Mouse (Mus musculus) embryo, embryonic 10.5 days (tissue): ENCODE results near the gene Npas3.

ENCODE experiments used
- DNase-seq: peaks from one replicate; pipeline ENCODE4 v3.0.0-alpha.2; 2015; ENCODE audit warnings: low spot score

Npas3 gene

DNA sequence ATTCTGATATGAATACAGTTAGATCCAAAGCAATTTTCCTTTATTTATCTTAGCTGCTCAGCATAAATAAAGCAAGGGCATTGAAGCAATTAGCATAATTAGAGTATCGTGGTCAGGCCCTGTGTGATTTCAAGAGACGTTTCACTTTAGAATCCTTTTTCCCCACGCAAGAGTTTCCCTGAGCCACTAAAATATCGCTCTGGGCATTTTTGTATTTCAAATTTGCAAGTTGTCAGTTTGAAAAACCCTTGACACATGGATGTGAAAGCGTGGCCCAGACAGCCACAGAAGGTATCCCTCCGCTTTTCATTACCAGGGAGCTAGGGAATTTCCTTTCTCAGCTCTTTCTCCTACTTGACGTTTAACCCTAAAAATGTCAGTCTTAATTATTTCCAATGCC lies 553.9 kb downstream of the Npas3 start:
- no peak for DNase-seq

GRCm38 (mm10) chr12:53810081-53810480 lies 561.6 kb downstream of the Npas3 start:
- no peak for DNase-seq

DNA sequence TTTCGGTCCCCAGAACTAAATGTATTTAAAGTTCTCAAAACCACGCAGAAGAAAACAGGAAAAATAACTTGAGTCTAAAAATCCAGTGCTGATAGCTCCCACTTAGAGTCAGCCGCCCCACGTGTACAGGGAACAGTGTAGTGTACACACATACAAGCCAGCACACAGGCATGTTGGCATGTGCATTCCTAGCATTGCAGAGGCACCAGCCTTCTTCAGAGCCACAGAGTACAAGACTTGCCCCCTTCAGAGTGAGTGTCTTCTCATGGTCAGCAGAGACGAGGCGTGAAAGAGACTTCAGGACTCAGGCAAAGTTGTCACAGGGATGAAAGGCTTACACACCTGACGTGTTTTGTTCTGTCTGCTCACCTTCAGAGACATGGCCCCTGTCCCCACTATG lies 565.8 kb downstream of the Npas3 start:
- DNase-seq = no peak

DNA sequence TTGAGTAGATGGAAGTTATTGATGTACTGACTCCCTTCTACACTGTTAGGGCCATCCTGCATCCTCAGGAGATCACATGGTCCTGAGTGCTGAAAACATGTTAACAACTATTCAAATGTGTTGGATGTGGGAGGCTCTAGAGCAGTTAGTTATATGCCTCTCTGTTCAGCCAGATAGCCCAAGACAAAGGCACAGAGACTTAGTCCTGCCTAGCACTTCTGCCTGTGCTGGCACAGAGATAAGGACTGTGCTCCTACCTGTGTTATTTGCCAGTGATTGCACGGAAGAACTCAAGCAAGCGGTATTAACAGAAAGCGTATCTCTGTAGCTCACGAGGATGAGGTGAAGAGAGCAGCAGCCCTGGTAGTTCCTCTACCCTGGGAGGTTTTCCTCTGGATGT lies 571.5 kb downstream of the Npas3 start:
- DNase-seq = no peak

- no peak for DNase-seq
These were observed 574.4 kb downstream of the Npas3 start for GRCm38 (mm10) chr12:53822881-53823280.

DNA sequence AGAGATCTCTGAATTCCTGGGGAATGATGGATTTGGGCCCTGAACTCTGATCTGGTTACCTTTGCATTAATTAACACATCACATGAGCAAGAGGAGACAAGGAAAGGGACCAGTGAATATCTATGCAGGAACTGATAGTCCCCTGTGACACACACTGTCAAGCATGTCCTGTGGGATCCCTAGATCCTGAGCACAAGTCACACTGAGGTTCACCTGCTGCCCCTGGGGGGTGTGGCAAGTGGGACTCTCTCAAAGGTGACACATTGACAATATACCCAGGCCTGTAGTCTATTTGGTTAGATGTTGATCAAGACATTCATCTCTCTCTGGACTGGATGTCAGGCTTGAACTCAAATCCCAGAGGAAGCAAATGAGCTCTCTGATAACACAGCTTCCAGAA lies 576.8 kb downstream of the Npas3 start:
- no peak for DNase-seq

- DNase-seq = no peak
These were observed 577.6 kb downstream of the Npas3 start for GRCm38 (mm10) chr12:53825898-53826605.

DNA sequence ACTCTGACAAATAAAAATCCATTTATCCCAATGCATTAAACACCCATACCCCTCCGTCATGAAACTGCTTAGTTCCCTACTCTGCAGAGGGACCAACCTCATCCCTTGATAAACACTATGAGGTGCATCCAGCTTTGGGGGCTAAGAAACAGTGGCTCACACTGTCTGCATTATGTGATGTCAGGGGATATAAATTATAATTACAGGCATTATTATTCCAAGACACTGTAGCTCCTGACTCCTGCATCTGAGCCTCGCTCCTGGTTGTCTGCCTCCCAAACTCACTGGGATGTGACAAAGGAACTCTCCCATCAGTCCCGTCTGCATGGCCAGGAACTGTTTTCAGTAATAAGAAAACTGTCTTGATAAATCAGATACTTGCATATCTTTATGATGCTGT lies 578.3 kb downstream of the Npas3 start:
- no peak for DNase-seq

DNA sequence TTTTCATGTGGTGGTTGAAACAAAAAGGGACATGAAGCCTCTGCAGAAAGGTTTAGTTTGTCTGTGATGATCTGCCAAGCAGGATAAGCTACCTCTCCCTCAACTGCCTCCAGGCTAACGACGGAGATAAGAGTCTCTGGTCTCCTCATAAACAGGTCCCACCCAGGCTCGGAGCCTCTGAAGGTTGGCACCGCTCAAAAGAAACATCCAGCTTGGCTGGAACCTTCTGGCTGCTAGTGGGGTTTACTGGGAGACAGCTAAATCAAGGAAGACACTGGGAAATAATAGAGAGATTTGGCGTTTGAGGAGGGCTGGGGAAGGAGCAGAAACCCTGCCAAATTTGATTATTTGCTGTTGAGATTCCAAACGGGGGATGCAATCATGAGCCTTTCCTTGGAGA lies 584.1 kb downstream of the Npas3 start:
- no peak for DNase-seq

GRCm38 (mm10) chr12:53833348-53833747 lies 584.9 kb downstream of the Npas3 start:
- DNase-seq = no peak

DNA sequence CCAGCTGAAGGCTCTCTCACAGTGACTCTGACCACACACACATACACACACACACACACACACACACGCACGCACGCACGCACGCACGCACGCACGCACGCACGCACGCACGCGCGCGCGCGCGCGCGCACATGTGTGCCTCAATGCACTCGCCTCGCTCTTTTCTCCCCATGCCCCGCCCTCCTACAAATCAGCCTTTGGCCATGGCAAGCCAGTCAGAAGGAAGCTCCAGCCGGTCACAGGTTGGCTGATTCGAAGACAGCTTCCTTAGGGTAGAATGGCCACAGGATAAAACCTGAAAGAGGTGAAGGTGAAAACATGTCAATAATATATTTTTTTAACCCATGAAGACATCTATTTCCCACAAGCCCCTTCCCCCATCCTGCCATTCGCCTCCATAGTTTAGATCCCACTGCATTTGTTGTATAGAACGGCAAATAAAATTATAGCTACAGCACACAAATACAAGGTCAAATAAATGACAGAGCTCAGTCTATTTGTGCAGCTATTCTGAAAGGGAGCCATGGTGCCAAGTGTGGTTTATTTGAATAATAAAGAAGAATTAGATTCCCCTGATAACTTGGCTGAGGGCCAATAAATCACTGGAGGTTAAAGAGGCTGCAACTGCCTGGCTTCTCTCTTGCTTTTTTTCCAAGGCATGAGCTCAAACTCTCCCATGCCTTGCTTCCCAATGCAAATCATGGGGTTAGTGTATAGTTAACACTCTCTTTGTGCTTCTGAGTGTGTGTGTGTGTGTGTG lies 587.7 kb downstream of the Npas3 start:
- DNase-seq = no peak

- DNase-seq = no peak
These were observed 588.9 kb downstream of the Npas3 start for GRCm38 (mm10) chr12:53837408-53837807.

DNA sequence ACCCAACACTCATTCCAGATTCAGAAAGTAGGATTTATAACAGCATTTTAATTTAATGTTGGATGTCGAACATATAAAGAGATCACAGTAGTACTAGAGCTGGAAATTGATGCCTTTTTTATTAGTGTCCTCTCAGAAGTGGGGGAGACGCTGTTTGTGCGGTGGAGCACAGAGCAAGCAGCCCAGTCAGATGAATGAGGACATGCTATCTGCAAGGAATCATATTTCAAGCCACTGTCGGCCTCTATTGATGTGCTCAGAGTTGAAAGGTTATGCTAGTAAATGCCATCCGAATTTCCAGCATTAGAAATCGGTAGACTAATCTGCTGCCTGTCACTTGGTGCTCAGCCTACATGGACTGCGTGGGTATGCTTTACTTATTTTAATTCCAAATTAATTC lies 590.1 kb downstream of the Npas3 start:
- peak; percentile 68 for DNase-seq

DNA sequence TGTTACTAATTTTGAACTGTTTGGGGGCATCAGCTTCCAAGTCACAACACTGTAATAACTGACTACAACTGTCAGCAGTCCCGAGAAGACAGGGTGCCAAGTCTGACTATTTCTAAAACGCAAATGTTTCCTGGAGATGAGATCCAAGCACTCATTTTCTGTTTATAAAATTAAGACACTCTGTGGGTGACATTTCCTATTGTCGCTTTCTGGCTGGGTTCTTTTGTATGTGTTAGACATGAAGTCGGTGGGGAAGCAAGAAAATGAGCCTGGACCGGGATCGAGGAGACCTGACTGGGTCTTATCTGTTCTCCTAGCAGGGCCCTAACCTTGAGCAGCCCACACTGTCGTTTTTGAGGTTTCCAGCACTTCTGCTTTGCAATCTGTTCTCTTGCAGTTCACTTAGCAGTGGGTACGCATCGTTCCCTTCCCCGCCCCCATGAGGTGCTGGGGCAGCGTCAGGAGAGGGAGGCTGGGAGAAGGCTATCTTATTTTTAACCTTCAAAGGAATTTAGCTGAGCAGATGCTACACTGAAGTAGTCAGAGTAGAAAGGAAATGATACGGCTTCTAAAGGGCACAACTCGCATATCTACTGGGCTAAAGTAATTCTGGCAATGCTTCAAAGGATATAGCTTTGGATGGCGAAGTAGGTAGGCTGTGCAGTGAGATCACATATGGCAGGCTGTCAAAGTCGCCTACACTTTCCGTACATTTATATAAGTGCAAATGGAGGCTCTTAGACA lies 593.6 kb downstream of the Npas3 start:
- DNase-seq = no peak

DNA sequence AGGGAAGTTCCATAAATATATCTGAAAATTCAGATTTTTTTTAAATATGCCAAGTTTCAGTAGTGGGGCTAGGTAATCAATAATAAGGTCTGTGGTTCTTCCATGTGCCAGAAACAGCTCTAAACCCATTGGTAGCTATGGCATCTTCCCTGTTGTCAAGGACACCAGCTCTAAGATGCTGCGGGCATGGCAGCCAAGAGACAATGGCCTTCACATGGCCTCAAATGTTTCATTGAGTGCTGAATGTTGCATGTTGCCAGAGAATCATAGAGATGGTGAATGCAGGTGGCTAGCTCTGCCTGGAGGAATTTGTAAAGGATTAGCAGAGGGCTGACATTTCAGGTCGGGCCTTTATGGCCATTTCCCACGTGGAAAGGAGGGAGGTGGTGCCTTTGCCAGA lies 595.1 kb downstream of the Npas3 start:
- DNase-seq = no peak

- DNase-seq = no peak
These were observed 597.7 kb downstream of the Npas3 start for GRCm38 (mm10) chr12:53846154-53846665.

DNA sequence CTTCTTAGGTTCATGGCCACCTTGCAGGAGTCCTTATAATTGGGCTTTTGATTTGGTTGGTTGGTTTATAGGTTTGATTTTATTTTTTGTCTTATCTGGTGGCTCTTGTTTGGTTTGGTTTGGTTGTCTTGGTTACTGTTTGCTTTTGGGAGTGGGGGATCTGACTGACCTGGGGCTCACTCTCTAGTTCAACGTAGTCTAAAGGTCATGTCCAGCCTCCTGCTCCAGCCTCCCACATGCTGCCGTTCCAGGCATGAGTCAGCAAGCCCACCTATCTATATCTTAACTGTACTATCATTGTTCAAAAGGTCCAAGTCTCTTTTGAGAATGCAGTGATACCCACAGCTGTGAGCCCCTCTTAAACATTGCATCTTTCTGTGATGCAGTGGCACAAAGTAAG lies 600.8 kb downstream of the Npas3 start:
- no peak for DNase-seq

- no peak for DNase-seq
These were observed 604.0 kb downstream of the Npas3 start for GRCm38 (mm10) chr12:53852432-53852831.

DNA sequence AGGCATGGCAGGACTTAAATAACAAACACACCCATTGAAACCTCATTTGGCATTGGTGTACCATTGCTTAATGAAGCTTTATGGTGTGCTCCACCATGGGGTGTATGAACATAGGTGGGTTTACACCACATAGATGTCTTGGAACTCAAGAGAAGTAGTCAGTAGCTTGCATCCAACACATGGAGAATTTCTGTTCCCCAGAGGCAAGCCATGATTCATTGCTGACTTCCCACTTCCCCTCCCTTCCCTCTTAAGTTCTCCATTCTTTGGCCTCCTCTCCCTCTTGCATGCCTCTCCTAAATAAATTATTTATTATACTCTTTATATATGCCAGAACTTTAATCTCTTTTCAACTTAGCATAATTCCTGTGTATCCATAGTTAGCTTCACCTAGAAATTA lies 611.7 kb downstream of the Npas3 start:
- no peak for DNase-seq

DNA sequence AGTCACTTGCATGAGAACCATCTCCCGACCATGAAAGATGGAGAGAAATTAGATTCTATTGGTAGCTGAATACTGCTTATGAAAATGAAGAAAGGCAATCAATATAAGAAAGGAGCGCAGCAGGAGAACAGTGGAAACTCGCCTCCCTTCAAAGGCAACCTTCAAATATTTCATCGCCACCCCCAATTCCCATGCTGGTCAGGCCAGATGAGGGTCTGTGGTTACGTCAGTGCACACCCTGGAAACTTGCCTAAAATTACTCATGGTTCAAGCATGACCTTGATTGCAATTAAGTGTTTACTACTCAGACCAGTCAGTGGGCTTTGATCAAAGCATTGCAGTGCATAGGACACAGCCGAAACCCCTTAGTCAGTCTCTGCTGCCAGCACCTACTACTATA lies 613.8 kb downstream of the Npas3 start:
- DNase-seq = no peak

DNA sequence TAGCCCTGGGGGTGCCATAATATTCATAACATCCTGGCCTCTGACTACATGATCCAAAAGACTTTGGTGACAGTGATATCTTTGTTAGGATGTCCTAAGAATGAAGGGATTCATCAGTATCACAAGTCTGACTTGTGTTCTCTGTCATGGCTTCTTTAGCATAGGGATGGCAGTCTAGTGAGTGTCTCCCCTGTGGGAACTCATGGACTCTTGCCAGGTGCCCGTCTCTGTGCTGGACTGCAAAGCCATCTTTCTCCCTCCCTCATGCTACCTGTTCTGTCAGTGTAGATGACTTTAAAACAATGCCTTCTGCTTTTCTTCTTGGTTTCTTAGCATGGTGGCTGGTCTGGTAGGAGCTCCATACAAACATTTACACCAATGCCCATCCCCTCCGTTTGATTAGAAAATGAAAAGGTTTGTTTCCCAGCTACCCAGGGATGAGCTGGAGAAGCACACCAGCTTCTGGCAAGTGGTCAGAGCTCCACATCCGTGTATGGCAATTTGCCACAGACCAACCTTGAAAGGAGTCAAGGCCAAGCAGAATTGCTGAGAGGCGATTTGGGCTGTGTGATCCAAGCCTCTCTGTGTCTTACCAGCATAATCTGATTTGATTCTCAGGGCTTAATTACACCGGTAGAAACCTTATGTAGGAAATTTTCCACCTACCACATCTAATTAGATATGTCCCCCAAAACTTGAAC lies 616.1 kb downstream of the Npas3 start:
- no peak for DNase-seq

- no peak for DNase-seq
These were observed 617.2 kb downstream of the Npas3 start for GRCm38 (mm10) chr12:53865691-53866090.
